Mouse (Mus musculus): ENCODE measurements around the gene Grin2b. TPM values are rescaled to one million over a fixed set of nuclear protein-coding genes. Genes with fewer than 3 reads are reported as not detected.

Gene Grin2b
- polyA plus RNA-seq, 1 experiment from 2014 or later = not detected

Other genes starting within 250 kb of the Grin2b start
- gene Gm8994, start 154.0 kb upstream of the Grin2b start, polyA plus RNA-seq (2018) = not detected in 3 replicates
- not detected in 3 replicates for gene E330021D16Rik, start 242.1 kb upstream of the Grin2b start, polyA plus RNA-seq (2018)

Data from macrophage (primary cell).